Mouse (Mus musculus): ENCODE results near the gene Adat1.

Gene Adat1

GRCm38 (mm10) chr8:111992013-111992702 lies at the start of gene Adat1:
Adat1 (minus strand) TSS chr8:111992302.
- peak; percentile 95 for ATAC-seq (ENCODE audit: insufficient number of reproducible peaks, low FRiP score, low TSS enrichment)

- ATAC-seq (ENCODE audit: insufficient number of reproducible peaks, low FRiP score, low TSS enrichment): no peak
Observed at GRCm38 (mm10) chr8:112037521-112037920, 45.4 kb upstream of the Adat1 start.

GRCm38 (mm10) chr8:112034603-112035002 lies 42.5 kb upstream of the Adat1 start:
- peak; percentile 58; the same call in 1 of the 2 replicates for ATAC-seq (ENCODE audit: insufficient number of reproducible peaks, low FRiP score, low TSS enrichment)

GRCm38 (mm10) chr8:112033071-112033470 lies 41.0 kb upstream of the Adat1 start:
- ATAC-seq (ENCODE audit: insufficient number of reproducible peaks, low FRiP score, low TSS enrichment): no peak

- ATAC-seq (ENCODE audit: insufficient number of reproducible peaks, low FRiP score, low TSS enrichment): no peak
Observed at GRCm38 (mm10) chr8:112030663-112031062, 38.6 kb upstream of the Adat1 start.

- ATAC-seq (ENCODE audit: insufficient number of reproducible peaks, low FRiP score, low TSS enrichment): no peak
Observed at GRCm38 (mm10) chr8:112029455-112029854, 37.4 kb upstream of the Adat1 start.

GRCm38 (mm10) chr8:112014936-112015335 lies 22.8 kb upstream of the Adat1 start, which contains the start of gene Gm6793:
Gm6793 (minus strand) TSS chr8:112015036.
- ATAC-seq (ENCODE audit: insufficient number of reproducible peaks, low FRiP score, low TSS enrichment): no peak

GRCm38 (mm10) chr8:112011816-112012242 lies 19.7 kb upstream of the Adat1 start:
- ATAC-seq (ENCODE audit: insufficient number of reproducible peaks, low FRiP score, low TSS enrichment): peak; percentile 29; the same call in 1 of the 2 replicates

- peak; percentile 94 for ATAC-seq (ENCODE audit: insufficient number of reproducible peaks, low FRiP score, low TSS enrichment)
Observed at GRCm38 (mm10) chr8:112010997-112011815, 19.1 kb upstream of the Adat1 start, which contains the start of the genes Kars and Terf2ip. Kars (minus strand) TSS chr8:112011323. Terf2ip (plus strand) TSS chr8:112011398.

GRCm38 (mm10) chr8:112009558-112009957 lies 17.5 kb upstream of the Adat1 start:
- no peak for ATAC-seq (ENCODE audit: insufficient number of reproducible peaks, low FRiP score, low TSS enrichment)

GRCm38 (mm10) chr8:112007669-112008068 lies 15.6 kb upstream of the Adat1 start:
- ATAC-seq (ENCODE audit: insufficient number of reproducible peaks, low FRiP score, low TSS enrichment): no peak

- no peak for ATAC-seq (ENCODE audit: insufficient number of reproducible peaks, low FRiP score, low TSS enrichment)
Observed at GRCm38 (mm10) chr8:112005601-112006000, 13.5 kb upstream of the Adat1 start.

- ATAC-seq (ENCODE audit: insufficient number of reproducible peaks, low FRiP score, low TSS enrichment): no peak
Observed at GRCm38 (mm10) chr8:112004754-112005153, 12.7 kb upstream of the Adat1 start.

GRCm38 (mm10) chr8:111992703-111993039 lies 569 bp upstream of the Adat1 start:
- no peak for ATAC-seq (ENCODE audit: insufficient number of reproducible peaks, low FRiP score, low TSS enrichment)

- ATAC-seq (ENCODE audit: insufficient number of reproducible peaks, low FRiP score, low TSS enrichment): no peak
Observed at GRCm38 (mm10) chr8:111991278-111991677, 824 bp downstream of the Adat1 start.

GRCm38 (mm10) chr8:111989911-111990310 lies 2.2 kb downstream of the Adat1 start:
- peak; percentile 54 for ATAC-seq (ENCODE audit: insufficient number of reproducible peaks, low FRiP score, low TSS enrichment)

- ATAC-seq (ENCODE audit: insufficient number of reproducible peaks, low FRiP score, low TSS enrichment): no peak
Observed at GRCm38 (mm10) chr8:111984511-111984910, 7.6 kb downstream of the Adat1 start.

GRCm38 (mm10) chr8:111982116-111982515 lies 10.0 kb downstream of the Adat1 start:
- ATAC-seq (ENCODE audit: insufficient number of reproducible peaks, low FRiP score, low TSS enrichment): peak; percentile 80

GRCm38 (mm10) chr8:111978147-111978546 lies 14.0 kb downstream of the Adat1 start:
- no peak for ATAC-seq (ENCODE audit: insufficient number of reproducible peaks, low FRiP score, low TSS enrichment)

GRCm38 (mm10) chr8:111976326-111976725 lies 15.8 kb downstream of the Adat1 start:
- ATAC-seq (ENCODE audit: insufficient number of reproducible peaks, low FRiP score, low TSS enrichment): no peak

- no peak for ATAC-seq (ENCODE audit: insufficient number of reproducible peaks, low FRiP score, low TSS enrichment)
Observed at GRCm38 (mm10) chr8:111975706-111976105, 16.4 kb downstream of the Adat1 start.
